Mouse (Mus musculus): ENCODE results near the gene Map3k7. TPM values are rescaled to one million over a fixed set of nuclear protein-coding genes. Genes with fewer than 3 reads are reported as not detected.

The Map3k7 gene
- polyA plus RNA-seq, 1 experiment: 24.0 TPM

DNA sequence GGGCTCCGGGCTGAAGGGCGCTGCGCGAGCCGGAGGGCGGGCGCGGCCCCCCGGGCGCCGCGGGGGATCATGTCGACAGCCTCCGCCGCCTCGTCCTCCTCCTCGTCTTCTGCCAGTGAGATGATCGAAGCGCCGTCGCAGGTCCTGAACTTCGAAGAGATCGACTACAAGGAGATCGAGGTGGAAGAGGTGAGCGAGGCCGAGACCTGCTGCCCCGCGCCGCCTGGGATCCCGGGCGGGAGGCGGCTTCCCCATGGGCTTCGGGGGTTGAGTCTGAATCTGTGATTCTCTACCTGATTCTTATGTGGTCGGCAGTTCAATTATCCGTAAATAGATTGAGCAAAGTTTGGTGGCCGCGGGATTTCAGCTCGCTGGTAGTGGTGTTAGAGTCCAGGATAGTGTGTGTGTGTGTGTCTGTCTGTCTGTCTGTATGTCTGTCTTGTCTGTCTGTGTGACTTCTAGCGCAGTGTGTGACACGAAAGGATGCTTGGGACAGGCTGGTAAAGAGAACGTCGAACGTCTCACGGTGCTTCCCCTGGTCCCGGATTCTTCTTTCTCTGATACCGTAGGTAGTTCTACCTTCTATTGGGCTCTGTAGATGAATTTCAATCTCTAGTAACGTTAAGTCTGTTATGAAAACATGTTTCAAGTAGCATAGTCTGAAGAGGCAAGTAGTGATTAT is 438 bp downstream of the Map3k7 start:
- peak overlapping the region; percentile 42 for H3K27ac ChIP-seq (replicated peaks; ENCODE audit: low read depth, low read length)
- peak overlapping the region; percentile 86 for H3K4me3 ChIP-seq (ENCODE audit: insufficient read depth, low read depth, low read length)
- H3K4me1 ChIP-seq (ENCODE audit: control insufficient read depth, insufficient read depth, insufficient read length, low read length): no peaks in the 10 kb centered on the region

DNA sequence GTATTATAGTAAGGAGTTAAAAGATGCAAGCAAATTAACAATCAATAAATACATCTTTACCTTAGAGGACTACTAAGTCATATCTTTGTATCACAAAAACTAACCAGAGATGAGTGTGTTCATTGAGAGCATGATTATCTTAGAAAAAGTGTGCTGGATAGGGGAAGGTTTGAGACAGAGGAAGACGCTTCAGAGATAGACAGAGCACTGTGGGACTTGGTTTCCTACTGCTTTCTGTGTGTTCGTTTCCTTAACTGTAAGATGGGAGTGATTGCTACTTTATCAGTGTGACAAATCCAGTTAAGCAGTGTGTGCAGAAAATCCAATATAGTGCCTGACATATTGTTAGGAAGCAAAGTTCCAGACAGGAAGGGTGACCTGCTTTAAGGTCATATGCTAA is 1.3 kb downstream of the Map3k7 start:
- Histone ChIP-seq H3K4me1 (ENCODE audit: control insufficient read depth, insufficient read depth, insufficient read length, low read length) (no peaks in the 10 kb centered on the region), H3K27ac (replicated peaks; ENCODE audit: low read depth, low read length) (no peak overlapping the region), H3K4me3 (ENCODE audit: insufficient read depth, low read depth, low read length) (no peak overlapping the region)

DNA sequence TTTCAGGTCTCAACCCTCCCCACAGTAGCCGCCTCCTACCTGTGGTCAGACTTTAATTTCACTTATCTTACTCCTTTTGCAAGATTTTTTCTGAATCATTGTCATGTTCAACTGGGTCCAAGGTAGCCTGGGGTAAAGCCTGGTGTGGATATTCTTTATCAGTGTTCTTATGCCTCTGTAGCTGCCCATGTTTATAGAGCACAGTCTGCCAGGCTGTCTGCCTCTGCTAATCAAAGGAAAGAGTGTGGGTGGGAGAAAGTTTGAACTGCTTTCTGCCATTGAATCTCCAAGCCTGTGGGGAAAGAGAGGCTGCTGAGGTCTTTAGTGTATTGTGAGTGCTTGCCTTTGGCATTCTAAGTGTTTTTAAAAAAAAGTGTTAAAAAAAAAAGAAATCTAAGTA is 7.5 kb downstream of the Map3k7 start:
- H3K4me1 ChIP-seq (ENCODE audit: control insufficient read depth, insufficient read depth, insufficient read length, low read length): no peaks in the 10 kb centered on the region
- H3K4me3 ChIP-seq (ENCODE audit: insufficient read depth, low read depth, low read length): no peak overlapping the region
- H3K27ac ChIP-seq (replicated peaks; ENCODE audit: low read depth, low read length): no peak overlapping the region

DNA sequence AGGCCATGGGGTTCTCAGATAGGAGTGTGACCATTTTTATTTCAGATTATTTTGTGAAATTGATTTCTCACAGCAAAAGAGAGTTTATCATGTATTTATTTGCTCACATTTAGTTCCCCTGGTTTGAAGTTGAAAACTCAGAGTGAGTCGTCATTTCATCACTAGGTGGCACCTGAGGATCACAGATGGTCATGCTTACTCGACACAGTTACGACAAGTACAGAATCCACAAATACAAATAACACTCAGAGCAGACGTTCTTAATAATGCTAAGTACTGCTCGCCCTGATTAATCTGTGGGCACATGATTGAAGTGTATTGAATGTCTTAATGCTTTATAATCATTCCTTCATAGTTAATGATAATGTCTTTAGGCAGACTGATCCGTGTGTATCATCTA is 8.3 kb downstream of the Map3k7 start:
- Histone ChIP-seq H3K27ac (replicated peaks; ENCODE audit: low read depth, low read length) (no peak overlapping the region), H3K4me1 (ENCODE audit: control insufficient read depth, insufficient read depth, insufficient read length, low read length) (no peaks in the 10 kb centered on the region), H3K4me3 (ENCODE audit: insufficient read depth, low read depth, low read length) (no peak overlapping the region)

DNA sequence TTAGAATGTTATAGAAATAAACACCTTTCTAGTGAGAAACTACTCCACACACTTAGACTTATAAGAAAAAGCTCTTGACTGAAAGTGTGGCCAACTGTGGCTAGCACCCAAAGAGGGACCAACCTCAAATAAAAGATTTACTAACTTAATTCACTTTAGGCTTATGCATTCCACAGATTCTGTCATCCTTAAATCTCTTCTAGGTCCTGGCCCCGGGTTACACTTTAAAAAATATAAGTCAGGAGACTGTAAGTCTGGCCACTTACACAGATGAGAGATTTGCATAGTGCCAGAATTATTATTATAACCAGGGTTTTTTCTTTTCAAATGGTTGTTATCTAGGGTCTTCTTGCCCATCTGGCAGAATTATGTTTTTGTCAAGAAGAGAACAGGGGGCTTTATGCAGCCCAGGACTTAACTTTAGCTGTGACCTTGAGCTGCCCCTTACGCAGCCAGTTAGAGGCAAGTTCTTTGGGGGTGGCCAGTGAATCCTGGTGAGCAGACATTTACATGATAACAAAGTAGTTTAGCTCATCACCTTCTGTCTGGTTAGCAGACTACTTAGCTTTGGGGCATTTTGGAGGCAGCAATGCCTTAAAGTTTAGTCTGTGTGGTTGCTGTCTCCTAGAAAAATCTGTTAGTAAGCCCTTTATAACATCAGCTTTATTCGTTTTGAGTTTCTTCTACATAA is 11.5 kb downstream of the Map3k7 start:
- Histone ChIP-seq H3K4me3 (ENCODE audit: insufficient read depth, low read depth, low read length) (no peak overlapping the region), H3K4me1 (ENCODE audit: control insufficient read depth, insufficient read depth, insufficient read length, low read length) (no peaks in the 10 kb centered on the region), H3K27ac (replicated peaks; ENCODE audit: low read depth, low read length) (no peak overlapping the region)

DNA sequence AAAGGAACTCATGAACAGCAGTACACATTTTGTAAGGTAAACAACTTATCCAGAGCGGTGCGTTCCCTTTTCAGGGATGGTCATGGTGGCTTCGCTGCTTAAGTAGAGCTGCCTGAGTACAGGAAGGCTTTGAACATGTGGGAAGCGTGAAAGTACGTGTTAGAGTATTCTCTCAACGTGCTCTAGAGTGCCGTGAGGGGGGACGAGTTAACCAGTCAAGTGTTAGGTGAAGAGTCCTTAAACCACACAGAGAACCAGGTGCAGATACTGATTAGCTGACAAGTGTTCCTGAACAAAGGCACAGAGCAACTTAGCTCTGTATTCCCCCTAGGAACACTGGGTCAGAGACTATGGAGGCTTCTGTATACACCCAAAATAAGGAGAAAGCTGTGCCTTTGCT is 18.0 kb downstream of the Map3k7 start:
- H3K4me3 ChIP-seq (ENCODE audit: insufficient read depth, low read depth, low read length): no peak overlapping the region
- no peak overlapping the region for H3K27ac ChIP-seq (replicated peaks; ENCODE audit: low read depth, low read length)
- H3K4me1 ChIP-seq (ENCODE audit: control insufficient read depth, insufficient read depth, insufficient read length, low read length): no peaks in the 10 kb centered on the region

DNA sequence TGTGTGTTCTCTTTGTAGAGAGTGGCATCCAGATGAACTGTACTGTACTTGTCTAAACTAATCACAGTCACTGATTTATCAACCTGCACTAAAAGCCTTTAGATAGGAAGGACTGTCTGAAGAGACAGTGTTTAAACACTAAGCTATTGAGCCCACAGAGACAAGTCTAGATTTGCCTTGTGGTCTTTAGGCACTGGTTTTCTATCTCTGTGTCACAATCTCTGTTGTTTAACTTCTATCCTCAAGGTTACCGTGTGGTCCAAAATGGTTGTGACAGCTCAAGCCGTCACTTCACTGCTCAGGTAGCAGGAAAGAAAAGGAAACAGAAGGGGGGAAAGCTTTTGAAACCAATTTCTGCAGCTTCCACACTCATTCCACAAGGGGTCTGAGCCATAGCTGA is 29.5 kb downstream of the Map3k7 start:
- Histone ChIP-seq H3K27ac (replicated peaks; ENCODE audit: low read depth, low read length) (no peak overlapping the region), H3K4me1 (ENCODE audit: control insufficient read depth, insufficient read depth, insufficient read length, low read length) (no peaks in the 10 kb centered on the region), H3K4me3 (ENCODE audit: insufficient read depth, low read depth, low read length) (no peak overlapping the region)

DNA sequence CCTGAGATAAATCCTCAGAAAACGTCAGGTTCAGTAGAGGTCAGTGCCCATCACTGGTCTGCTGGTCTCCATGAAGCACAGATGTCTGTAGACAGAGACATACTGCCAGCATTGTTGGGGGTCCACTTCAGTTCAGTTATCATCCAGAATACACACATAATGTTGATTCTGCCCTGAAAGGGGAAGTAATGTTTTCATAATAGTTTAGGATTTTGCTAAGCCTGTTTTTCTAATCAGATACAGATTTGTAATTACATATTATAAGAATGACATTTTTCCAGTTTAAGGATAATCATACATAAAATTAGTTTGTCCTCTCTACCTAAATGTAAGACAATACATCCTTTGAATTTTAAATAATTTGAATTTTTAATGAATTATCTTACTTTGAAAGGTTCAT is 30.0 kb downstream of the Map3k7 start:
- H3K4me1 ChIP-seq (ENCODE audit: control insufficient read depth, insufficient read depth, insufficient read length, low read length): no peaks in the 10 kb centered on the region
- no peak overlapping the region for H3K27ac ChIP-seq (replicated peaks; ENCODE audit: low read depth, low read length)
- H3K4me3 ChIP-seq (ENCODE audit: insufficient read depth, low read depth, low read length): no peak overlapping the region

DNA sequence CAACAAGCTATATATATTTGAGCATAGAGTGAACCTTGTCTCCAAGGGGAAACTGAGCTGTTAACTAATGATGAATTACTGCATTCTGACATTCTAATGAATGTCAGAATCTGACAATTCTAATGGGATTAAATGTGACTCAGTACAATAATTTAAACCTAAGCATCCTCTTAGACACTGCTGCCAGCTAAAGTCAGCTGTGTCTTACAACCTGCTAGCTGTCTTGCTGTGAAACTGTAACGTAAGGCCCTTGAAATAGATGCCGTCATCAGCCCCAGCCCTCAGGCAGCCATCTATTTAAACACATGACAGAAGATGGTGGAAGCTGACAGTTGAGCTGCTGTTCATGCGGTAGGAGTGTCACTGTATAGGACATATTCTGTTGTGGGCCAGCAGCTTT is 37.6 kb downstream of the Map3k7 start:
- H3K27ac ChIP-seq (replicated peaks; ENCODE audit: low read depth, low read length): no peak overlapping the region
- H3K4me1 ChIP-seq (ENCODE audit: control insufficient read depth, insufficient read depth, insufficient read length, low read length): no peaks in the 10 kb centered on the region
- no peak overlapping the region for H3K4me3 ChIP-seq (ENCODE audit: insufficient read depth, low read depth, low read length)

DNA sequence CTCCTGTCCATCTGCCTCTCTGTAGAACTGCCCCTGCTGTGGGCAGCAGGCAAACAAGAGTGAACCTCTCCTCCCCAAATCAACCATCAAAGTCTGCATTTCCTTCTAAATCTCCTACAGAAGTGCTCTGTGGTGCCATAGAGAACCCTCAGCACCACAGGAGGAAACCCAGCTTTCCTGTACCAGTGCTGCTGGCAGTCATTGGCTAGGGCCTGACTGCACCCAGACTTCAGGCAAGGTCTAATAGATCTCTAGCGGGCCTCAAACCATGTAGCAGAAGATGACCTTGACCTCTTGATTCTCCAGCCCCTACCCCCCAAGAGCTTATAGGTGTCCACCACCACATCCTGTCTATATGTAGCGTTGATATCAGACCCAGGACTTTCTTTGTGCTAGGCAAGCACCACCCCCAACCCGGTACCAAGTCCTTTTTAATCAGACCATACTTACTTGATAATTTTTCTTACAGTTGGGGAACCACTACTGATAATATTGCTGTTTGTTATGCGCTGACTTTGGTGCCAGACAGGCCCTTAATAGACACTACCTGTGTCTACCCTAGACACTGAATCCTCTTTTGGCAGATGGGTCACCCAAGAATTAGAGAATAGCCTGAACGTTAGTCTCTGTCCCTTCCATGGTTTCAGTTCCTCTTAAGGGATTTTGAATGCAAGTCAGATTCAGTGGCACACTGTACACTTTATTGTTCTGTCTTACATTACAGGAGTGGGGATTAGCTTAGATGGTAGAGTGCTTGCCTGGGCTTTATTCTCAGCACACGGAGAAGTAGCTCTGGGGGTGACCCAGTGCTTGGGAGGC is 41.1 kb downstream of the Map3k7 start:
- H3K4me3 ChIP-seq (ENCODE audit: insufficient read depth, low read depth, low read length): no peak overlapping the region
- H3K27ac ChIP-seq (replicated peaks; ENCODE audit: low read depth, low read length): no peak overlapping the region
- no peaks in the 10 kb centered on the region for H3K4me1 ChIP-seq (ENCODE audit: control insufficient read depth, insufficient read depth, insufficient read length, low read length)

DNA sequence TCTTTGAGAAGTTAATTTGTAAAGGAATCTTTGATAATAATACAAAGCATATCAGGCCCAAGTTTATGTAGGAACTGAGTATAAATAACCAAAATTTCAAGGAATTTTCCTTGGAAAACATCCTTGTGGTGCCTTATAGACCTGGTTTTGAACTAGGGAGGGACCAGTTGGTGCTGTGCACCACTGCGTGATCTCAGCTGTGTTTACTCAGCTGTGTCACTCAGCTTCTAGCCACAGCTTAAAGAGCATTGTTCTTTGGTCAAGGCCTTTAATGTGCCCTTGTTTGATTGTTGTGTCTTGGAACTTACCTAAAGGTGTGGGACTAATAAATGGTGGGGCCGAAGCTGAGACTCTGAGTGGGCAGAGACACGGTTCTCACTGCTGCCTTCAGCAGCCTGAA is 43.3 kb downstream of the Map3k7 start:
- Histone ChIP-seq H3K27ac (replicated peaks; ENCODE audit: low read depth, low read length) (no peak overlapping the region), H3K4me1 (ENCODE audit: control insufficient read depth, insufficient read depth, insufficient read length, low read length) (no peaks in the 10 kb centered on the region), H3K4me3 (ENCODE audit: insufficient read depth, low read depth, low read length) (no peak overlapping the region)

DNA sequence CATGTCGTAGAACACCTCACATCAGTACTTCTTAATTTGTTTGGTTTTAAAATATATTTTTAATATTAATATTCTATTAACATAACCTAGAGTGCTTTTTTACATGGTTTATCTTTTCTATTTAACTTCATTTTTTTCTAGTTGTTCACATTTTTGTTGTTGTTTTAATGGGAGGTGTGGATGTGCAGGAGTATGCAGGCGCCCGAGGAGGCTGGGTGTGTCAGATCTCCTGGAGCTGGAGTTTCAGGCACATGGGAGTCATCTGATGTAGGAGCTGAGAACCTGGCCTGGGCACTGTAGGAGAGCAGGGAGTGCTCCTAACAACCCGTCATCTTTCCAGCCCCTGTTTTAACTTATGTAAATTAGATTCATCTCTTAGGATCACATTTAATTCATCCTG is 44.2 kb downstream of the Map3k7 start:
- H3K4me3 ChIP-seq (ENCODE audit: insufficient read depth, low read depth, low read length): no peak overlapping the region
- H3K4me1 ChIP-seq (ENCODE audit: control insufficient read depth, insufficient read depth, insufficient read length, low read length): no peaks in the 10 kb centered on the region
- no peak overlapping the region for H3K27ac ChIP-seq (replicated peaks; ENCODE audit: low read depth, low read length)

DNA sequence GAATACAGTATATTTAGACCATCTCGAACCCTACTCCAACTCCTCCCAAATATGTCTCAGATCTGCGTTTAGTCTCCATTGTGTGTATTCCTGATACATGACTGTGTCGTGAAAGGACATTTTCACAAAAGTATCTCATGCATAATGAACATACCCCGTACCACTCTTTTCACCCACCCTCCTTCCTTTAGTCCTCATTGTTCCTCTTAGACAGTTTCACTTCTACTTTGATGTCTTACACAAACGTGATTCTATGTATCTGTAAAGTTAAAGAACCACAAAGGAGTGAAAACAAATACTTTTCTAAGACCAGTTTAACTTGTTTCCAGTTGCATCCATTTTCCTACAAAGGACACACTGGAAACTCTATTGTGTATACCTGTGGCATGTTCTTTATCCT is 46.9 kb downstream of the Map3k7 start:
- no peak overlapping the region for H3K27ac ChIP-seq (replicated peaks; ENCODE audit: low read depth, low read length)
- H3K4me1 ChIP-seq (ENCODE audit: control insufficient read depth, insufficient read depth, insufficient read length, low read length): no peaks in the 10 kb centered on the region
- no peak overlapping the region for H3K4me3 ChIP-seq (ENCODE audit: insufficient read depth, low read depth, low read length)

DNA sequence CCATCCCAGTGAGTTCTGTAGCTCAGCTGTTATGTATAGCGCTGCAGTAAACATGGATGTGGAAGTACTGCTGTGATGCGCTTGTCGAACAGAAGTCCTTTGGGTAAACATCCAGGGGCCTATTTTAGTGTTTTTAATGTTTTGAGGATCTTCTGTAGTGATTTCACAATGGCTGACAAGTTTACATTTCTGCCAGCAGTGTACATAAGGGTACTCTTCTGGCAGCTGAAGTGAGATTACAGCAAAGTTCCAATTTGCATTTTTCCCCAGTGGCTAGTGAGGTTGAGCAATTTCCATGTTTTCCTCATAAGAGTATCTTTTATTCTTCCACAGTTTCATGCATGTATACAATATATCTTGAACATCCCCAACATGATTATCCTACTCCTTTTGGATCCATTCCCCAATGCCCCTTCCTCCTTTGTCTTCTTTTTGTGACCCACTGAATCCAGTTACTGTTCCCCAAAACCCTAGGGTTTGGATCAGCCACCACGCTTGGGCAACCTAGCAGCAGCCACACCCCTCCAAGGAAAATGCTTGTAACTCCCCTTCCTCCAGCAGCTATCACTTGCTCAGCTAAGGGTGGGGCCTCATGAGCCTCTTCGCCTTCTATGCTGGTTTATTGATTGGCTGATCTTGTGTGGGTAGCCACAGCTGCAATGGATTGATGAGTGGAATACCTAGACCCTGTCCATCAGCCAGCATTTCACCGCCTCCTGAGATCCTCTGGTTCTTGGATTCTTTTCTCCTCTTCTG is 47.5 kb downstream of the Map3k7 start:
- H3K4me1 ChIP-seq (ENCODE audit: control insufficient read depth, insufficient read depth, insufficient read length, low read length): no peaks in the 10 kb centered on the region
- H3K27ac ChIP-seq (replicated peaks; ENCODE audit: low read depth, low read length): no peak overlapping the region
- H3K4me3 ChIP-seq (ENCODE audit: insufficient read depth, low read depth, low read length): no peak overlapping the region

DNA sequence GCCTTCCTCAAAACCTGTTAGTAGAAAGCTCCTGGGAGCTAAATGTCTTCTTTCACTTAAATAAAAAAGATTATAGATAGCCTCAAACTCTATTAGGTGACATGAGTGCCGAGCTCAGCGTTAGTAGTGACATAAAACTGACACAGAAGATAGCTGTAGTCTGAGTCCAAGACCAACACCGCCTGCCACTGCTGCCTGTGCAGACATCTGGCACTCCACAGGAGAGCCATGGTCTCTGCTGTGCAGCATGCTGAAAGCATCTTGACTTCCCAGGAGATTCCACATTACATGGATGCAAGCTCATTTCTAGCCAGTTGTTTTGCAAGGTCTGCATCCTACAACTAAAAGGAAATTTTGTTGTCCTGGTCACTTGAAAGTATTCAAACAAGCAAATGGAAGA is 57.2 kb downstream of the Map3k7 start:
- H3K27ac ChIP-seq (replicated peaks; ENCODE audit: low read depth, low read length): no peak overlapping the region

More for the DNA sequence above, 57.2 kb downstream of the Map3k7 start:
- no peaks in the 10 kb centered on the region for H3K4me1 ChIP-seq (ENCODE audit: control insufficient read depth, insufficient read depth, insufficient read length, low read length)
- no peak overlapping the region for H3K4me3 ChIP-seq (ENCODE audit: insufficient read depth, low read depth, low read length)

Data from brown adipose tissue, adult 24 weeks (tissue).